Mouse (Mus musculus) heart, postnatal 0 days (tissue): ENCODE data around the gene Casz1.

Source experiments
- CTCF ChIP-seq: IDR thresholded peaks from 2 replicates; pipeline ENCODE4 v1.5.1; 2016; ENCODE audit warnings: antibody characterized with exemption, control low read depth, low read depth
- EP300 ChIP-seq: IDR thresholded peaks from 2 replicates; pipeline ENCODE4 v1.6.1; 2016; ENCODE audit warnings: antibody characterized with exemption, low read depth

DNA sequence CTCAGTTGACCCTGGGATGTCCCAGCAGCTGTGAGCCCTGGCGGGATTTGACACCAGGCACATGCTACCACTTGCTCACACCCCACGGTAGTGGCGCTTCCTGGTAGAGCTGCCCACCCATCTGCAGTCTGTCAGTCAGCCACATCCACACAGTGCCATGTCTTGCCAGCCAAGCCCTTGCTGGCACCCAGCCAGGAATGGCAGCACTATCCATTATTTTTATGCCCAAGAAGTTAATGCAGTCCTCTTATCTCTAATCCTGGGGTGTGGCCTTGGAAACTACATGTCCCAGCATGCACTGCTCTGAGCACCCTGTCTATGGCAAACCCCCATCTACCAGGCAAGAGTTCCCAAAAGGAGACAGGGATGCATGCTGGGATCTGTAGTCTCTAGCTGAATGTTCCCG, 141.2 kb downstream of the Casz1 start:
- TF ChIP-seq CTCF (no peak), EP300 (no peak)
